Mouse (Mus musculus): ENCODE data around the gene 4931429L15Rik.
"Not testable (repeated sequence)": the region's sequence is repeated elsewhere in the genome, so short reads cannot be mapped to it uniquely, and the experiment has no call there.

4931429L15Rik gene

GRCm38 (mm10) chr9:46319886-46320285 is at the start of gene 4931429L15Rik:
Gene 4931429L15Rik, minus strand, starts transcription at chr9:46319986.
- not testable (repeated sequence) for DNase-seq (ENCODE audit: low spot score in 2 of 2)

- DNase-seq (ENCODE audit: low spot score in 2 of 2): no peak
Measured at GRCm38 (mm10) chr9:46362459-46362858, 42.7 kb upstream of the 4931429L15Rik start.

- DNase-seq (ENCODE audit: low spot score in 2 of 2): no peak
Measured at GRCm38 (mm10) chr9:46361461-46362111, 41.8 kb upstream of the 4931429L15Rik start.

- DNase-seq (ENCODE audit: low spot score in 2 of 2): no peak
Measured at GRCm38 (mm10) chr9:46353992-46354391, 34.2 kb upstream of the 4931429L15Rik start.

GRCm38 (mm10) chr9:46353330-46353724 is 33.5 kb upstream of the 4931429L15Rik start:
- DNase-seq (ENCODE audit: low spot score in 2 of 2): no peak

GRCm38 (mm10) chr9:46352651-46353329 is 33.0 kb upstream of the 4931429L15Rik start:
- DNase-seq (ENCODE audit: low spot score in 2 of 2): no peak

GRCm38 (mm10) chr9:46350451-46350981 is 30.7 kb upstream of the 4931429L15Rik start:
- no peak for DNase-seq (ENCODE audit: low spot score in 2 of 2)

GRCm38 (mm10) chr9:46345887-46346665 is 26.3 kb upstream of the 4931429L15Rik start:
- DNase-seq (ENCODE audit: low spot score in 2 of 2): no peak

- no peak for DNase-seq (ENCODE audit: low spot score in 2 of 2)
Measured at GRCm38 (mm10) chr9:46339051-46339652, 19.4 kb upstream of the 4931429L15Rik start.

GRCm38 (mm10) chr9:46338384-46338783 is 18.6 kb upstream of the 4931429L15Rik start:
- no peak for DNase-seq (ENCODE audit: low spot score in 2 of 2)

- peak; percentile 61 to 72 for DNase-seq (ENCODE audit: low spot score in 2 of 2)
Measured at GRCm38 (mm10) chr9:46337852-46338291, 18.1 kb upstream of the 4931429L15Rik start.

GRCm38 (mm10) chr9:46337331-46337730 is 17.5 kb upstream of the 4931429L15Rik start:
- no peak for DNase-seq (ENCODE audit: low spot score in 2 of 2)

GRCm38 (mm10) chr9:46336294-46336693 is 16.5 kb upstream of the 4931429L15Rik start:
- not testable (repeated sequence) for DNase-seq (ENCODE audit: low spot score in 2 of 2)

GRCm38 (mm10) chr9:46335461-46335995 is 15.7 kb upstream of the 4931429L15Rik start:
- DNase-seq (ENCODE audit: low spot score in 2 of 2): no peak

- DNase-seq (ENCODE audit: low spot score in 2 of 2): no peak
Measured at GRCm38 (mm10) chr9:46334471-46335025, 14.8 kb upstream of the 4931429L15Rik start.

- no peak for DNase-seq (ENCODE audit: low spot score in 2 of 2)
Measured at GRCm38 (mm10) chr9:46331301-46331700, 11.5 kb upstream of the 4931429L15Rik start.

- DNase-seq (ENCODE audit: low spot score in 2 of 2): no peak
Measured at GRCm38 (mm10) chr9:46330586-46330895, 10.8 kb upstream of the 4931429L15Rik start.

GRCm38 (mm10) chr9:46329801-46330585 is 10.2 kb upstream of the 4931429L15Rik start:
- DNase-seq (ENCODE audit: low spot score in 2 of 2): no peak

- DNase-seq (ENCODE audit: low spot score in 2 of 2): no peak
Measured at GRCm38 (mm10) chr9:46329250-46329648, 9.5 kb upstream of the 4931429L15Rik start.

GRCm38 (mm10) chr9:46328572-46329249 is 8.9 kb upstream of the 4931429L15Rik start:
- DNase-seq (ENCODE audit: low spot score in 2 of 2): peak; percentile 43 to 64

All from right cerebral cortex, postnatal 36 days (tissue).